Mouse (Mus musculus): ENCODE data around the gene Arhgap15. TPM values are rescaled to one million over a fixed set of nuclear protein-coding genes. Genes with fewer than 3 reads are reported as not detected.

Gene Arhgap15
- polyA plus RNA-seq, 1 experiment, result 9.5 TPM

GRCm38 (mm10) chr2:44304971-44305808, 556.6 kb downstream of the Arhgap15 start:
- H3K4me3 ChIP-seq (ENCODE audit: control insufficient read depth, insufficient read depth, low read length), result no peak overlapping the region
- H3K27ac ChIP-seq (ENCODE audit: control insufficient read depth, insufficient read depth, low read length), result no peak overlapping the region
- no peaks in the 10 kb centered on the region for H3K4me1 ChIP-seq (replicated peaks; ENCODE audit: control insufficient read depth, insufficient read depth, low read length)
- WGBS, result 93% methylated on average over 17 of the region's 17 CpGs
- no peak for TF ChIP-seq CTCF (IDR thresholded peaks at IDR 0.05; ENCODE audit: borderline replicate concordance, control insufficient read depth, extremely low read depth, insufficient read depth, low read length, poor library complexity)
- no peak for TF ChIP-seq POLR2A (IDR thresholded peaks at IDR 0.05; ENCODE audit: control insufficient read depth, extremely low read depth, insufficient read depth, low read length, poor library complexity)
- no peaks in the 10 kb centered on the region for H3K36me3 ChIP-seq (ENCODE audit: control insufficient read depth, insufficient read depth, low read length)
- no peaks in the 10 kb centered on the region for H3K27me3 ChIP-seq (ENCODE audit: control insufficient read depth, insufficient read depth, low read length)
- DNase-seq, result no peak

GRCm38 (mm10) chr2:44306137-44306536, 557.5 kb downstream of the Arhgap15 start:
- Histone ChIP-seq H3K4me1 (replicated peaks; ENCODE audit: control insufficient read depth, insufficient read depth, low read length) (no peaks in the 10 kb centered on the region), H3K36me3 (ENCODE audit: control insufficient read depth, insufficient read depth, low read length) (no peaks in the 10 kb centered on the region), H3K27ac (ENCODE audit: control insufficient read depth, insufficient read depth, low read length) (no peak overlapping the region), H3K4me3 (ENCODE audit: control insufficient read depth, insufficient read depth, low read length) (no peak overlapping the region), H3K27me3 (ENCODE audit: control insufficient read depth, insufficient read depth, low read length) (no peaks in the 10 kb centered on the region)
- TF ChIP-seq CTCF (IDR thresholded peaks at IDR 0.05; ENCODE audit: borderline replicate concordance, control insufficient read depth, extremely low read depth, insufficient read depth, low read length, poor library complexity) (no peak), POLR2A (IDR thresholded peaks at IDR 0.05; ENCODE audit: control insufficient read depth, extremely low read depth, insufficient read depth, low read length, poor library complexity) (no peak)
- 89% methylated on average over 2 of the region's 2 CpGs for WGBS
- DNase-seq, result no peak

- Histone ChIP-seq H3K27me3 (ENCODE audit: control insufficient read depth, insufficient read depth, low read length) (no peaks in the 10 kb centered on the region), H3K27ac (ENCODE audit: control insufficient read depth, insufficient read depth, low read length) (no peak overlapping the region), H3K4me1 (replicated peaks; ENCODE audit: control insufficient read depth, insufficient read depth, low read length) (no peaks in the 10 kb centered on the region), H3K36me3 (ENCODE audit: control insufficient read depth, insufficient read depth, low read length) (no peaks in the 10 kb centered on the region), H3K4me3 (ENCODE audit: control insufficient read depth, insufficient read depth, low read length) (no peak overlapping the region)
- 96% methylated on average over 3 of the region's 3 CpGs for WGBS
- TF ChIP-seq CTCF (IDR thresholded peaks at IDR 0.05; ENCODE audit: borderline replicate concordance, control insufficient read depth, extremely low read depth, insufficient read depth, low read length, poor library complexity) (no peak), POLR2A (IDR thresholded peaks at IDR 0.05; ENCODE audit: control insufficient read depth, extremely low read depth, insufficient read depth, low read length, poor library complexity) (no peak)
- DNase-seq, result no peak
Measured at GRCm38 (mm10) chr2:44309124-44309523, 560.5 kb downstream of the Arhgap15 start.

GRCm38 (mm10) chr2:44309556-44309955, 560.9 kb downstream of the Arhgap15 start:
- TF ChIP-seq POLR2A (IDR thresholded peaks at IDR 0.05; ENCODE audit: control insufficient read depth, extremely low read depth, insufficient read depth, low read length, poor library complexity) (no peak), CTCF (IDR thresholded peaks at IDR 0.05; ENCODE audit: borderline replicate concordance, control insufficient read depth, extremely low read depth, insufficient read depth, low read length, poor library complexity) (no peak)
- no peaks in the 10 kb centered on the region for H3K4me1 ChIP-seq (replicated peaks; ENCODE audit: control insufficient read depth, insufficient read depth, low read length)
- H3K4me3 ChIP-seq (ENCODE audit: control insufficient read depth, insufficient read depth, low read length), result no peak overlapping the region
- DNase-seq, result no peak
- H3K36me3 ChIP-seq (ENCODE audit: control insufficient read depth, insufficient read depth, low read length), result no peaks in the 10 kb centered on the region
- 91% methylated on average over 1 of the region's 1 CpGs for WGBS
- H3K27ac ChIP-seq (ENCODE audit: control insufficient read depth, insufficient read depth, low read length), result no peak overlapping the region
- H3K27me3 ChIP-seq (ENCODE audit: control insufficient read depth, insufficient read depth, low read length), result no peaks in the 10 kb centered on the region

GRCm38 (mm10) chr2:44310095-44310748, 561.6 kb downstream of the Arhgap15 start:
- DNase-seq, result no peak
- no peaks in the 10 kb centered on the region for H3K27me3 ChIP-seq (ENCODE audit: control insufficient read depth, insufficient read depth, low read length)
- H3K27ac ChIP-seq (ENCODE audit: control insufficient read depth, insufficient read depth, low read length), result no peak overlapping the region
- TF ChIP-seq POLR2A (IDR thresholded peaks at IDR 0.05; ENCODE audit: control insufficient read depth, extremely low read depth, insufficient read depth, low read length, poor library complexity) (no peak), CTCF (IDR thresholded peaks at IDR 0.05; ENCODE audit: borderline replicate concordance, control insufficient read depth, extremely low read depth, insufficient read depth, low read length, poor library complexity) (no peak)
- WGBS, result 97% methylated on average over 11 of the region's 11 CpGs
- no peaks in the 10 kb centered on the region for H3K36me3 ChIP-seq (ENCODE audit: control insufficient read depth, insufficient read depth, low read length)
- H3K4me1 ChIP-seq (replicated peaks; ENCODE audit: control insufficient read depth, insufficient read depth, low read length), result no peaks in the 10 kb centered on the region
- no peak overlapping the region for H3K4me3 ChIP-seq (ENCODE audit: control insufficient read depth, insufficient read depth, low read length)

- no peak for DNase-seq
- TF ChIP-seq CTCF (IDR thresholded peaks at IDR 0.05; ENCODE audit: borderline replicate concordance, control insufficient read depth, extremely low read depth, insufficient read depth, low read length, poor library complexity), result no peak
- TF ChIP-seq POLR2A (IDR thresholded peaks at IDR 0.05; ENCODE audit: control insufficient read depth, extremely low read depth, insufficient read depth, low read length, poor library complexity), result no peak
- Histone ChIP-seq H3K27ac (ENCODE audit: control insufficient read depth, insufficient read depth, low read length) (no peak overlapping the region), H3K4me3 (ENCODE audit: control insufficient read depth, insufficient read depth, low read length) (no peak overlapping the region), H3K27me3 (ENCODE audit: control insufficient read depth, insufficient read depth, low read length) (no peaks in the 10 kb centered on the region), H3K4me1 (replicated peaks; ENCODE audit: control insufficient read depth, insufficient read depth, low read length) (no peaks in the 10 kb centered on the region), H3K36me3 (ENCODE audit: control insufficient read depth, insufficient read depth, low read length) (no peaks in the 10 kb centered on the region)
- 93% methylated on average over 10 of the region's 10 CpGs for WGBS
Measured at GRCm38 (mm10) chr2:44311216-44311615, 562.6 kb downstream of the Arhgap15 start.
